Mouse (Mus musculus) limb, embryonic 13.5 days (tissue): ENCODE measurements around the gene Ldlrad3. TPM values are rescaled to one million over a fixed set of nuclear protein-coding genes. Genes with fewer than 3 reads are reported as not detected.

Experiments
- ATAC-seq: fragments of 200-750 bp; cut with Nextera tagmentation; 2 replicates; pipeline ENCODE4 v1.8.0; 2017; ENCODE audit warnings: low read depth, moderate number of reproducible peaks, moderate TSS enrichment; ENCODE audit not compliant: low FRiP score
- H3K27ac ChIP-seq: fragments of 300-500 bp; sonication (generic); 2 replicates; pipeline ENCODE4 v1.5.1; 2015; ENCODE audit warnings: inconsistent platforms, mild to moderate bottlenecking, moderate library complexity
- H3K27me3 ChIP-seq: fragments of 300-500 bp; sonication (generic); 2 replicates; pipeline ENCODE4 v1.6.1; 2015; ENCODE audit warnings: mild to moderate bottlenecking, inconsistent platforms
- H3K36me3 ChIP-seq: fragments of 300-500 bp; sonication (generic); 2 replicates; pipeline ENCODE4 v1.6.1; 2015; ENCODE audit warnings: inconsistent platforms, mild to moderate bottlenecking, moderate library complexity
- H3K4me1 ChIP-seq: fragments of 300-500 bp; sonication (generic); 2 replicates; pipeline ENCODE4 v1.6.1; 2015; ENCODE audit warnings: inconsistent platforms
- H3K4me2 ChIP-seq: fragments of 300-500 bp; sonication (generic); replicated peaks from 2 replicates; pipeline ENCODE4 v1.6.1; 2015; ENCODE audit warnings: inconsistent platforms, mild to moderate bottlenecking, moderate library complexity
- H3K4me3 ChIP-seq: fragments of 300-500 bp; sonication (generic); 2 replicates; pipeline ENCODE4 v1.5.1; 2015; ENCODE audit warnings: moderate library complexity, mild to moderate bottlenecking, inconsistent platforms
- H3K9ac ChIP-seq: fragments of 300-500 bp; sonication (generic); 2 replicates; pipeline ENCODE4 v1.6.1; 2015; ENCODE audit warnings: mild to moderate bottlenecking, inconsistent platforms
- H3K9me3 ChIP-seq: fragments of 300-500 bp; sonication (generic); 2 replicates; pipeline ENCODE4 v1.6.1; 2016; ENCODE audit warnings: inconsistent platforms
- WGBS: fragments of 180-500 bp; shearing (Covaris S2); methylation state at CpG from one replicate; pipeline ENCODE4 v1.1.7; 2015; 5-methylcytosine and 5-hydroxymethylcytosine counted together
- polyA plus RNA-seq: library from polyadenylated mRNA; unstranded; fragments of >200 nt; fragmentation: Nextera tagmentation; extraction: Ambion mirVana; gene quantifications from 2 replicates; pipeline ENCODE4 v1.2.1, GENCODE M21; 2015

Ldlrad3 gene
- polyA plus RNA-seq, 1 experiment from 2014 or later, result 71.9 TPM

DNA sequence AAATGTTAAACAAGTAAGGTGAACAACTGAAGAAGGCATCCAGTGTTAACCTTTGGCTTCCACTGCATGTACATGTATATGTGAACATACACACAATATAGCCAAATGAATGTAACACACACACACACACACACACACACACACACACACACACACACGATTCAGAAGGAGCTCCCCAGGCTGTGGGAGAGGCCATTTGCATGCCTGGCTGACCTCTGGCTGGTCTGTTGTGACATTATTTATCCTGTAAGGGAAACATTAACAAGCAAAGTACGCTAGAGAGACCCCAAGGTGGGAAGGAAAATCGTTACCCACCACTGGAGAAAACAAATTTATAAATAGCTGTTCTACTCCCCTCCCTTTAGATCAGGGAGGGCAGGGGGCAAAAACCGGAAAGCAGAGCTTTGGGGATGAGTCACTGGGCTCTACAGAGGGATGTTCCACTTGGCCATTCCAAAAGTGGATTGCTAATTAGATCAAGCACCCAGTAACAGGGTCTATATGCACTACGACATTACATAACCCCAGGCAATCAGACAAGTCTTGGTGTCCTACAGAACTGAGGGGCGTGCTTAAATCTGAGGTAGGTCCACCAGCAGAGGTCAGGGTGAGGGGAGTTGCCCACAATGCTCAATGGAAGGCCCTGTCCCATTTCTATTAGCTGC lies 174.7 kb downstream of the Ldlrad3 start:
- ATAC-seq, result no peak
- Histone ChIP-seq H3K4me3 (no peak overlapping the region), H3K4me2 (no peak overlapping the region), H3K36me3 (no peaks in the 10 kb centered on the region; the same call in 1 of the 2 replicates), H3K9ac (no peak overlapping the region), H3K27me3 (no peaks in the 10 kb centered on the region), H3K4me1 (peaks cover 30% of the 10 kb centered on the region), H3K27ac (no peak overlapping the region), H3K9me3 (no peaks in the 10 kb centered on the region)
- WGBS, result 72% methylated on average over 6 of the region's 6 CpGs

- ATAC-seq, result no peak
- no peak overlapping the region for H3K4me2 ChIP-seq
- H3K27me3 ChIP-seq, result no peaks in the 10 kb centered on the region
- WGBS, result 64% methylated on average over 6 of the region's 6 CpGs
- no peaks in the 10 kb centered on the region for H3K36me3 ChIP-seq
- H3K9ac ChIP-seq, result no peak overlapping the region
- peaks cover 46% of the 10 kb centered on the region for H3K4me1 ChIP-seq
- no peak overlapping the region for H3K27ac ChIP-seq
- H3K4me3 ChIP-seq, result no peak overlapping the region
- no peaks in the 10 kb centered on the region for H3K9me3 ChIP-seq
Measured at GRCm38 (mm10) chr2:102009766-102010265, 176.4 kb downstream of the Ldlrad3 start.

DNA sequence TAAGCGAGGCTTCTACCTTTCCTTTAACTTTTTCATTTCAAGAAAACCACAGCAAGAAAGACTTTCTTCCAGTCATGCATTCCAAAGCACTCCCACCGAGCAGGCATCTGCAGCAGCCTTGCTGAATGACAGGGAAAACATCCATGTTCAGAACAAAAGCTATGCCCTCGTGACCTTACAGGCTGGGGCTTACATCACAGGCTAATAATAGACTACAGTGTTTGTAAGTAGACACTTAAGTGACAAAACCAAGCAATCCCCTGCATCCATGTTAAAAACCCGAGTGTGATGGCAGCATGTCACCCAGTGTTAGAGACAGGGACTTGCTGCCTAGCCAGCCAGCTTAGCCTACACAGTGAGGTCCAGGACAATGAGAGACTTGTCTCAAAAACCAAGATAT lies 180.0 kb downstream of the Ldlrad3 start:
- 40% methylated on average over 4 of the region's 4 CpGs for WGBS
- no peak for ATAC-seq
- no peak overlapping the region for H3K4me2 ChIP-seq
- H3K9me3 ChIP-seq, result no peaks in the 10 kb centered on the region
- H3K36me3 ChIP-seq, result no peaks in the 10 kb centered on the region
- H3K9ac ChIP-seq, result no peak overlapping the region
- peak overlapping the region; percentile 4; the same call in 1 of the 2 replicates for H3K27ac ChIP-seq
- no peaks in the 10 kb centered on the region for H3K27me3 ChIP-seq
- no peak overlapping the region for H3K4me3 ChIP-seq
- H3K4me1 ChIP-seq, result peaks cover 65% of the 10 kb centered on the region

DNA sequence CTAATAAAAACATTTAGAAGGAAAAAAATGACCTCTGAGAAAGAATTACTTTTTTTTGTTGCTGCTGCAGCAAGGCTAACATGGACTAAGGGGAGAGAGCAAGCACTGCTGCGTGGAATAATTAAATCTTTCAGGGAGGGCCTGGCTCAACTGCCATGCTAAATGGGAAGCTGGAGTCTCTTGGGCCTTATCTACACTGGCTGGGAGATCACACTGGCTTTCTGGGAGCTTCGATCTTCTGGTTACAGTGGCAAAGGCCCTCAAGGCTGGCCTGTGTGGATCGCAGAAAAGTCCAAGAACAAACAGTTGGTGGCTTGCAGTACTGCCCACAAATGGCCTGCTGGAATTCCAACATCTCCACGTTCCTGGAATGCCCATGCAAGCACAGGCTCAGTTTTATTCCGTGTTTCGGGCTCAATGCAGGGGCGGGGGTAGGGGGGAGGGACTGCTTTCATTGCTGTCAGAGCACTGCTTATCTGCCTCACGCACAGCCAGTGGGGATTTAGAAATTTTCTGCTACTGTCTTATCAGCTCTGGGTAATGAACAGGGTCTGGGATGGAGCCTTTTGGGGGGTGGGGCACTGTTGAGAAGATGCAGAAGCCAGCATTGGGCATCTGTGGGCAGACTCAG lies 180.7 kb downstream of the Ldlrad3 start:
- 42% methylated on average over 8 of the region's 8 CpGs for WGBS
- peak; percentile 18; the same call in 1 of the 2 replicates for ATAC-seq
- no peak overlapping the region; the same call in 1 of the 2 replicates for H3K27ac ChIP-seq
- H3K36me3 ChIP-seq, result no peaks in the 10 kb centered on the region
- peaks cover 66% of the 10 kb centered on the region for H3K4me1 ChIP-seq
- H3K4me3 ChIP-seq, result no peak overlapping the region
- H3K9me3 ChIP-seq, result no peaks in the 10 kb centered on the region
- 0 out of 2 replicates have a peak overlapping the region, but pooled peaks have one; percentile 35 for H3K9ac ChIP-seq
- no peaks in the 10 kb centered on the region for H3K27me3 ChIP-seq
- H3K4me2 ChIP-seq, result no peak overlapping the region

DNA sequence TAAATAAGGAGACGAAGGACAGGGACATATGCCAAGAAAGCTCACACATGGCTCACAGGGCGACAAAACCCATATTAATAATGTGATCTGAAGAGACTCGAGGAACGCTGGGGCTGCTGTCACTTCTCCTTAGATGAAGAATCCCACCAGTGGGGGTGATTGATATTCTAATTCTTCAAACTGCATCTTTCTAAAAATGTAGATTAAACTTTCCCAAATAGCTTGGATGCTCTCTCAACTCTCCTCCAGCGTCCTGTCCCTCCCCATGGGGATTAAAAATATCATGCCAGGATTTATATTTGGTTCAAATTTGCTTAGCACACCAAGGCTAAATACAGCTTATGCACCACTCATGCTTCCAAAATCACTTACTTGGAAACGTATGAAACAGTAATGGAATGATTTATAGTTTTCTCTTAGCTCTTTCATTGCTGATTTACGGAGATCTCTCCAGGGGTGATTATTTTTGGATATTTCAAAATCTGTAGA lies 182.4 kb downstream of the Ldlrad3 start:
- 51% methylated on average over 7 of the region's 7 CpGs for WGBS
- H3K27me3 ChIP-seq, result no peaks in the 10 kb centered on the region
- H3K4me2 ChIP-seq, result no peak overlapping the region
- H3K4me3 ChIP-seq, result no peak overlapping the region
- H3K36me3 ChIP-seq, result no peaks in the 10 kb centered on the region
- H3K27ac ChIP-seq, result no peak overlapping the region
- H3K9me3 ChIP-seq, result no peaks in the 10 kb centered on the region
- H3K4me1 ChIP-seq, result peaks cover 77% of the 10 kb centered on the region
- no peak for ATAC-seq
- no peak overlapping the region for H3K9ac ChIP-seq

- Histone ChIP-seq H3K36me3 (no peaks in the 10 kb centered on the region), H3K4me2 (no peak overlapping the region), H3K4me1 (peaks cover 78% of the 10 kb centered on the region), H3K9ac (no peak overlapping the region), H3K9me3 (no peaks in the 10 kb centered on the region), H3K27me3 (no peaks in the 10 kb centered on the region), H3K4me3 (no peak overlapping the region), H3K27ac (peak overlapping the region; percentile 48; the same call in 1 of the 2 replicates)
- 20% methylated on average over 8 of the region's 8 CpGs for WGBS
- peak; percentile 37; the same call in 1 of the 2 replicates for ATAC-seq
Measured at GRCm38 (mm10) chr2:102002974-102003775, 183.0 kb downstream of the Ldlrad3 start.

- WGBS, result 69% methylated on average over 12 of the region's 12 CpGs
- no peak overlapping the region for H3K4me2 ChIP-seq
- no peaks in the 10 kb centered on the region for H3K36me3 ChIP-seq
- H3K27me3 ChIP-seq, result no peaks in the 10 kb centered on the region
- H3K4me3 ChIP-seq, result no peak overlapping the region
- H3K9ac ChIP-seq, result no peak overlapping the region
- no peaks in the 10 kb centered on the region for H3K9me3 ChIP-seq
- peak overlapping the region; percentile 48; the same call in 1 of the 2 replicates for H3K27ac ChIP-seq
- ATAC-seq, result 0 out of 2 replicates have a peak, but pooled peaks have one; percentile 9
- H3K4me1 ChIP-seq, result peaks cover 74% of the 10 kb centered on the region
Measured at GRCm38 (mm10) chr2:102002408-102002973, 183.7 kb downstream of the Ldlrad3 start.

DNA sequence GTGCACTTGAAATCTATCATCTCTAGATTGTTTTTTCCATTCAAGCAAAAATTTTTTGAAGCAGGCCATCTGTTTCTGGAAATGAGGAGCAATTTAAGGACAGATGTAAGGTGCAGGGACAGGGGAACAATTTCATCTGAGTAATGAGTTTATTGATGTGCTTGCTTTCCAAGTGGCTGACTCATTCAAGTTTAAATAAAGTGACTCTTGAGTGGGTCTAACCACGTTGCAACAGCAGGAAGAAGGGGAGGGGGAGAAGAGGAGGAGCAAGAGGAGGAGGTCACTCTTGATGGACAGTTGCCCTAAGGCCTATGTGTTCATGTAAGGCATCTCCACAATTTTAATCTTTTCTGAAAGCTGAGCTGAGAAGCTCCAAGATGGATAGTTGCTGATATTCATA lies 184.5 kb downstream of the Ldlrad3 start:
- WGBS, result 4% methylated on average over 1 of the region's 1 CpGs

DNA sequence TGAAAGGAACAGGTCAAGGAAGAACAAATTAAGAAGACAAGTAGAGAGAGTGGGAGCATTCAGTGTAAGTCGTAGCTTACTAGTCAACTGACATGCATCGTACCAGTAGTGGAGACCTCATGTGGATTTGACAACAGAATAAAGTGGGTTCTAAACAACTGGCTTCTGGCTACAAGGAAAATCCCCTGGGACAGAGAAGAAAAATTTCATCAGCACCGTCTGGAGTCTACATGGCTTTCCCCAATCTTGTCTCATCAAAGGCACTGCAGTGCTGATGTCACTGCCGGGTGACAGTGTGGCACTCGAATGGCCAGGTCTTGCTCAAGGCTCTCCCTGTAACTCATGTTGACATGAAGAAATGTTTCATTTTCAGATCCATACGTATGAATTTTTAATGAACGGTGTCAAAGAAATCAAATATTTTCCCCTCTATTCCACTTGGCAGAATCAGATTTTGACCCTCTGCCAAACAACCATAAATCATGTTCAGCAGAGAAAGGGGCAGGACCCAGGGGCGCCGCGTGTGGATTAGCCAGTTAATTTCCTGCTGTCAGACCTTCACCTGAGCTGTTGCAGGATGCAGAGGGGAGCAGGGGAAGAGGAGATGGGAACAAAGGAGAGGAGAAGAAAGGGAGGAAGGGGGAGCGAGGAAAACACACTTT lies 187.1 kb downstream of the Ldlrad3 start:
- no peaks in the 10 kb centered on the region for H3K27me3 ChIP-seq

More for the DNA sequence above, 184.5 kb downstream of the Ldlrad3 start:
- no peak for ATAC-seq
- H3K4me3 ChIP-seq, result no peak overlapping the region
- no peak overlapping the region for H3K27ac ChIP-seq
- no peak overlapping the region for H3K9ac ChIP-seq
- no peak overlapping the region for H3K4me2 ChIP-seq
- H3K36me3 ChIP-seq, result no peaks in the 10 kb centered on the region
- H3K9me3 ChIP-seq, result no peaks in the 10 kb centered on the region
- H3K4me1 ChIP-seq, result peaks cover 81% of the 10 kb centered on the region
- no peaks in the 10 kb centered on the region for H3K27me3 ChIP-seq

DNA sequence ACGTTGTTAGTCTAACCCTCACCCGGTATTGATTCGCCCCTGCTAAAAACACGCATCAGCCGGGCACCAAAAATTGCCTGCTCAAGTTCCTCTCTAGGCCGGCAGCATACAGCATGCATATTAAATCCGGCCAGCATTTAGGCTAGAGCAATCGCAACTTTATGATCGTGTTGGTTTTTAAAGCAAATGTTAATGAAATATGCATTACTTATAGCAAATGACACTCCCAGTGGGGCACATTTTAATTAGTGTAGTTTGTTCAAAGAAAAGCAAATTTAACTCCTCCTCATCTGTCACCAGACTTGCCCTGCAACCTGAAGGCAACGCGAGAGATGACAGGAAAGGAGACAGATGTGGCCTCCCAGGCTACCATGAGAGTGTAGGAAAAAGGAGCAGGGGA lies 189.2 kb downstream of the Ldlrad3 start:
- H3K36me3 ChIP-seq, result no peaks in the 10 kb centered on the region
- no peak overlapping the region for H3K4me3 ChIP-seq
- H3K9me3 ChIP-seq, result no peaks in the 10 kb centered on the region
- H3K4me1 ChIP-seq, result peaks cover 43% of the 10 kb centered on the region
- H3K27me3 ChIP-seq, result no peaks in the 10 kb centered on the region
- no peak overlapping the region for H3K27ac ChIP-seq
- 50% methylated on average over 11 of the region's 11 CpGs for WGBS
- H3K4me2 ChIP-seq, result no peak overlapping the region
- no peak for ATAC-seq
- H3K9ac ChIP-seq, result no peak overlapping the region

More for the DNA sequence above, 187.1 kb downstream of the Ldlrad3 start:
- no peak overlapping the region for H3K4me2 ChIP-seq
- ATAC-seq, result no peak
- no peak overlapping the region for H3K27ac ChIP-seq
- no peak overlapping the region for H3K9ac ChIP-seq
- 51% methylated on average over 11 of the region's 11 CpGs for WGBS
- H3K4me1 ChIP-seq, result peaks cover 63% of the 10 kb centered on the region
- no peaks in the 10 kb centered on the region for H3K36me3 ChIP-seq
- no peaks in the 10 kb centered on the region for H3K9me3 ChIP-seq
- no peak overlapping the region for H3K4me3 ChIP-seq

DNA sequence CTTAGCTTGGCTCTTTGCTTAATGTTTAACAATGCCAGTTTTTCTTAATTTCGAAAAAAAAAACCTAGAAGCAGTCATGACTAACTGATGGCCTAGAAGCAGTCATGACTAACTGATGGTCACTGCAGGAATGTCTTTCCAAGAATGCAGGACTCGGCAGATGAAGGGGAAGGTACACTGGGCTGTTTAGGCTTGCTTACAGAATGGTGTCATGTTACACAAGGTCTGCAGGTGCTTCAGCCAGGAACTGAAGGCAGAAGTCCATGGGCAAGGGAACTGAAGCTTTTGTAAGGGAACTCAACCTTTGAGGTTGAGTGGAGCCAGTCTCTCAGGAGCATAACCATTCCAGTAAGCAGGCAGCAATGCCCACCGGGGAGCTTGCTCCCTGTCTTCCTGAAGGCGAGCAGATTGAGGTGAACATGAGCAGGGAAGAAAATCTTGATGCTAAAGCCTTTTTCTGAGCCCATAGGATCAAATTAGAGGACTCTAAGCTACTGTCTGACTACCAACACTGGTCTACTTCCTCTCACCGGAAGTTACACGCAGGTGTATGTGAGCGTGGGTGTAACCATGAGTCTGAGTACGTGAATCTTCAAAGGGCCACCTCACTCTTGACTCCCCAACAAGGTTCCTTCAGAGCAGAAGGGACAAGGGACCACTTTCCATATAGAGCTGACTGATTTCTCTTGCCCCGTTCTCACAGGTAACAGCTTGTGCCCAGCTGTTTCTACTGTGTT lies 193.4 kb downstream of the Ldlrad3 start:
- H3K27ac ChIP-seq, result no peak overlapping the region
- H3K4me3 ChIP-seq, result no peak overlapping the region
- no peaks in the 10 kb centered on the region for H3K9me3 ChIP-seq
- H3K36me3 ChIP-seq, result no peaks in the 10 kb centered on the region
- H3K4me1 ChIP-seq, result peaks cover 16% of the 10 kb centered on the region
- ATAC-seq, result no peak
- H3K9ac ChIP-seq, result no peak overlapping the region
- H3K4me2 ChIP-seq, result no peak overlapping the region
- 77% methylated on average over 9 of the region's 9 CpGs for WGBS
- no peaks in the 10 kb centered on the region for H3K27me3 ChIP-seq
